Mouse (Mus musculus): ENCODE data around the gene Camkk2.

- TF ChIP-seq CTCF (IDR thresholded peaks at IDR 0.05; ENCODE audit: low read depth, low read length) (no peak), POLR2A (IDR thresholded peaks at IDR 0.05; ENCODE audit: insufficient read depth, low read length) (no peak), EP300 (IDR thresholded peaks at IDR 0.05; ENCODE audit: insufficient read depth, low read depth, low read length) (no peak)
These were observed 78.9 kb downstream of the Camkk2 start for GRCm38 (mm10) chr5:122700109-122700836.
